Mouse (Mus musculus) heart, adult 8-10 months (tissue): ENCODE data around the gene Gbp8. TPM values are rescaled to one million over a fixed set of nuclear protein-coding genes. Genes with fewer than 3 reads are reported as not detected.
A peak's percentile ranks its signal among the peaks of the same experiment; 100 is the strongest.
"Not testable (repeated sequence)": the region's sequence is repeated elsewhere in the genome, so short reads cannot be mapped to it uniquely, and the experiment has no call there.

Experiments
- DNase-seq: peaks from one replicate; pipeline ENCODE4 v3.0.0; 2022; ENCODE audit warnings: low spot score
- total RNA-seq, 4 experiments: library from RNA; stranded (reverse); gene quantifications; 2 replicates each; pipeline ENCODE4 v1.2.4; 2022

The Gbp8 gene
- total RNA-seq, 4 experiments from 2014 or later: 0.23 to 0.72 (median 0.47) TPM; not detected in 1

GRCm38 (mm10) chr5:105060224-105060623 is 79.1 kb downstream of the Gbp8 start:
- no peak for DNase-seq

GRCm38 (mm10) chr5:105055279-105055678 is 84.1 kb downstream of the Gbp8 start:
- no peak for DNase-seq

GRCm38 (mm10) chr5:105053471-105054169 is 85.7 kb downstream of the Gbp8 start:
- DNase-seq: not testable (repeated sequence)

GRCm38 (mm10) chr5:105032362-105032761 is 107.0 kb downstream of the Gbp8 start:
- DNase-seq: no peak

- no peak for DNase-seq
Measured at GRCm38 (mm10) chr5:105012551-105012950, 126.8 kb downstream of the Gbp8 start.

- no peak for DNase-seq
Measured at GRCm38 (mm10) chr5:105011570-105011969, 127.8 kb downstream of the Gbp8 start.

- no peak for DNase-seq
Measured at GRCm38 (mm10) chr5:105010376-105010775, 129.0 kb downstream of the Gbp8 start.

- no peak for DNase-seq
Measured at GRCm38 (mm10) chr5:104989411-104989810, 149.9 kb downstream of the Gbp8 start.

GRCm38 (mm10) chr5:104988000-104988399 is 151.3 kb downstream of the Gbp8 start:
- peak; percentile 49 for DNase-seq

- DNase-seq: peak; percentile 73
Measured at GRCm38 (mm10) chr5:104986706-104987105, 152.6 kb downstream of the Gbp8 start.

GRCm38 (mm10) chr5:104982535-104982934 is 156.8 kb downstream of the Gbp8 start, which contains the start of gene Abcg3:
TSS of gene Abcg3 (minus strand) at chr5:104982718.
- no peak for DNase-seq

- no peak for DNase-seq
Measured at GRCm38 (mm10) chr5:104979040-104979513, 160.3 kb downstream of the Gbp8 start.

Other genes starting within 250 kb of the Gbp8 start
- under 1 TPM; 0.09 to 0.35 (median 0.22) TPM for gene Abcg3, start 156.8 kb downstream of the Gbp8 start, total RNA-seq
- 1 to 10 TPM; 6.5 to 9.4 (median 7.4) TPM for gene Gbp9, start within 50 bp of the Gbp8 start, total RNA-seq
- 1 to 10 TPM; 4.1 to 6.9 (median 5.7) TPM for gene Gbp4, start within 50 bp of the Gbp8 start, total RNA-seq
- gene Gbp10, start 100.0 kb upstream of the Gbp8 start, total RNA-seq: 1 to 10 TPM in 2 of 4 experiments, under 1 TPM in 2; 0.22 to 3.6 (median 0.87) TPM
- gene Gm43302, start 154.2 kb upstream of the Gbp8 start, total RNA-seq: 1 to 10 TPM in 1 of 4 experiments, under 1 TPM in 2, not detected in 1; 0.31 to 3.6 (median 0.71) TPM
- 10 to 100 TPM in 3 of 4 experiments, 1 to 10 TPM in 1; 8.9 to 41.6 (median 17.9) TPM for gene Gbp6, start 154.2 kb upstream of the Gbp8 start, total RNA-seq